Mouse (Mus musculus): Measurements from ENCODE around the gene Gm6793. TPM values are rescaled to one million over a fixed set of nuclear protein-coding genes. Genes with fewer than 3 reads are reported as not detected.

The Gm6793 gene
- polyA plus RNA-seq, 1 experiment from 2014 or later, result 1.2 TPM

DNA sequence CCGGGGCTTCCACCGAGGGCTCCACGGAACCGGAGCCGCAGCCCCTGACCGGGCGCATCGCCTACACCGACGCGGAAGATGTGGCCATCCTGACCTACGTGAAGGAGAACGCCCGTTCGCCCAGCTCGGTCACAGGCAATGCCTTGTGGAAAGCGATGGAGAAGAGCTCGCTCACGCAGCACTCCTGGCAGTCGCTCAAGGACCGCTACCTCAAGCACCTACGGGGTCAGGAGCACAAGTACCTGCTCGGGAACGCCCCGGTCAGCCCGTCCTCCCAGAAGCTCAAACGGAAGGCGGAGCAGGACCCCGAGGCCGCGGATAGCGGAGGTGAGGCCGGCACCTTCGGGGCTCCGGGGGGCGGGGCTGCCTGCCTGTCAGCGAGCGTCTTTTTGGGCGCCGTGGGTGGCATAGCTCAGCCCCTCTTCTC lies 3.0 kb downstream of the Gm6793 start:
- peaks cover 11% of the 10 kb centered on the region; the same call in 1 of the 2 replicates for H3K36me3 ChIP-seq
- peak overlapping the region; percentile 94 for H3K9ac ChIP-seq
- H3K27me3 ChIP-seq, result no peaks in the 10 kb centered on the region
- no peaks in the 10 kb centered on the region for H3K9me3 ChIP-seq (replicated peaks)
- H3K4me3 ChIP-seq, result peak overlapping the region; percentile 97
- WGBS, result under 1% methylated on average over 39 of the region's 40 CpGs
- H3K27ac ChIP-seq, result peak overlapping the region; percentile 86
- H3K4me1 ChIP-seq, result peaks cover 21% of the 10 kb centered on the region
- H3K4me2 ChIP-seq (replicated peaks), result peak overlapping the region; percentile 90
- peak; percentile 68 for ATAC-seq (ENCODE audit: low FRiP score)

DNA sequence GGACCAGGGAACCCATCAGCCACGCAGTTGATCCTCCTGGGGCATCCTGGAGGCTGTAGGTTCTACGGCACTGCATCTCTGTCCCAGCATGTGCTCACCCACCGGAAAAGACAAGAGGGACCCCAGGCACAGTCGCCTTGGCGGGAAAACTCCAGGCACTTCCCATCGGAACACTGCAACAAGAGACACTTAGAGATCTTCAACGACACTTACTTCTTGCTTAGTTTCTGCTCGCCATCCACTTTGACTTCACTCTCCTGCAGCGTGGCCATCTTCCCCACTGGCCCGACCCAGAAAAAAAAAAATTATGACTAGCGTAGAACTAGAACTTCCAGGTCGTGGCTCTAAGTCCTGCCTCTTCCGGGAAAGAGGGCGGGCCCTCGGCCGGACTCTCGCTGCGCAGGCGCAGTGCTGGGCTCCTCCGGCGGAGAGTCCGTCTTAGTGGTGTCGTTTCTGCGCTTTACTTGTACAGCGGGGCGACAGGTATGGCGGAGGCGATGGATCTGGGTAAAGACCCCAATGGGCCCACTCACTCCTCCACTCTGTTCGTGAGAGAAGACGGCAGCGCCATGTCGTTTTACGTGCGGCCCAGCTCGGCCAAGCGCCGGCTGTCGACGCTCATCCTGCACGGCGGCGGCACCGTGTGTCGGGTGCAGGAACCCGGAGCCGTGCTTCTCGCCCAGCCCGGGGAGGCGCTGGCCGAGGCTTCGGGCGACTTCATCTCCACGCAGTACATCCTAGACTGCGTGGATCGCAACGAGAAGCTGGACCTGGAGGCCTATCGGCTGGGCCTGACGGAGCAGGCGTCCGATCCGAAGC lies 3.6 kb downstream of the Gm6793 start, which contains the start of the genes Kars and Terf2ip:
Gene Kars (minus strand): TSS at position 327 of the 819 bp plus-strand sequence.
Gene Terf2ip (plus strand): TSS at position 402 of the 819 bp plus-strand sequence.
- ATAC-seq (ENCODE audit: low FRiP score), result peak; percentile 94
- Histone ChIP-seq H3K27ac (peak within 1 kb of the TSS; percentile 86), H3K9ac (peak within 1 kb of the TSS; percentile 94), H3K9me3 (replicated peaks) (no peaks in the 10 kb centered on the region), H3K4me1 (peaks cover 21% of the 10 kb centered on the region), H3K4me3 (peak within 1 kb of the TSS; percentile 97), H3K4me2 (replicated peaks) (peak within 1 kb of the TSS; percentile 90), H3K27me3 (no peaks in the 10 kb centered on the region), H3K36me3 (peaks cover 8% of the 10 kb centered on the region; the same call in 1 of the 2 replicates)
- under 1% methylated on average over 61 of the region's 61 CpGs for WGBS

DNA sequence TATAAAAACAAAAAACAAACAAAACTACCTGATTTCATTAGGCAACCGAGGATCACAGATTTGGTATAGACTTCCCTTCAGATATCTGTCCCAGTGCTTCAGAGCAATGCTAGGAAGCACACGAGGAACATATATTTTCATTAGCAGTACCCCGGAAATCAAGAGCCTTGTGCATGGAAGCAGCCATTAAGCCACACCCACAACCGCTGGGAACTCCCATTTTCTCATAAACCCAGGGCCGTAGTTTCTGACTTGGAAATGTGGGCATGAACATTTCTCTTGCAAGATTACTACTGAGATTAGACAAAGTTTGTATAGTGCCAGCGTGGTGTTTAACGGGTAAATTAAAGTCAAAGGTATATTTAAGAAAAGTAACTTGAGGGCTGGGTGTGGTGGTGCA lies 5.3 kb downstream of the Gm6793 start:
- 91% methylated on average over 7 of the region's 7 CpGs for WGBS
- Histone ChIP-seq H3K4me1 (peaks cover 21% of the 10 kb centered on the region), H3K9me3 (replicated peaks) (no peaks in the 10 kb centered on the region), H3K4me2 (replicated peaks) (no peak overlapping the region), H3K27ac (no peak overlapping the region), H3K36me3 (peaks cover 18% of the 10 kb centered on the region), H3K27me3 (no peaks in the 10 kb centered on the region), H3K4me3 (no peak overlapping the region), H3K9ac (no peak overlapping the region)
- ATAC-seq (ENCODE audit: low FRiP score), result no peak

DNA sequence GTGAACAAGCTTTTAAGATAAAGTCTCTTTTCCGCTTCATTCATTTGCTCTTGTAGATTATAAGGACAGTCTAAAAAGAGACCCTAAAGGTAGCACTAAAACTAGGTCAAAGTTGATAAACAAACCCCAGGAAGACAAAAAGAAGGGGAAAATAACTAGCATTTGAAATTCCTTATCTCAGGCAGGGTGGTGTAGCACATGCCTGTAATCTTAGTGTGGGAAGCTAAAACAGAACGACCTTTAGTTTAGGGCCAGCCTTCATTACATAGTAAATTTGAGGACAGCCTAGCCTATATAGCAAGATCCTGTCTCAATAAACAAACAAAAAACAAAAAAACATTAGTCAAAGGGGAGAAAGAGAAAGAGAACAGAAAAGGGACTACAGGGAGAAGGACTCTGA lies 7.2 kb downstream of the Gm6793 start:
- ATAC-seq (ENCODE audit: low FRiP score), result no peak
- H3K9me3 ChIP-seq (replicated peaks), result no peaks in the 10 kb centered on the region
- no peak overlapping the region for H3K9ac ChIP-seq
- WGBS, result 97% methylated on average over 2 of the region's 2 CpGs
- H3K36me3 ChIP-seq, result peaks cover 34% of the 10 kb centered on the region
- no peak overlapping the region for H3K4me2 ChIP-seq (replicated peaks)
- no peak overlapping the region for H3K27ac ChIP-seq
- H3K27me3 ChIP-seq, result no peaks in the 10 kb centered on the region
- peaks cover 14% of the 10 kb centered on the region for H3K4me1 ChIP-seq
- H3K4me3 ChIP-seq, result no peak overlapping the region

DNA sequence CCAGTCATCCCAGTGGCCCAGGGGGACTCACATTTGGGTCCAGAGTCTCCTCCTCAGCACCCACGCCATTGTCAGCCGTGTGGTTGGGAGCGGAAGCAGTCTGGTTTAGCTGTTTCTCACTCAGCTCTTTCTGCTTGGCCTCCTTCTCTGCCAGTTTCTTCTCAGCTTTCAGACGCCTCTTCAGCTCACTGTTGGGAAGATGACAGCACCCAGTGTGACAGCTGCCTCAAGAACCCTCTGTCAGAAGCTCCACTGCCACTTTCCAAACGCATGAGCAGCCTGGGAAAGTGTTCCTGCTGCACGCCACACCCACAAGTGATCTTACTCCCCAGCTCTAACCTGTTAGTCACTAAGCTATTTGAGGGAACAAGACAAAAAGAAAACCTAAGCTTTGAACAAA lies 9.2 kb downstream of the Gm6793 start:
- H3K4me1 ChIP-seq, result peaks cover 8% of the 10 kb centered on the region
- H3K27ac ChIP-seq, result no peak overlapping the region
- H3K27me3 ChIP-seq, result no peaks in the 10 kb centered on the region
- no peak overlapping the region for H3K4me3 ChIP-seq
- H3K36me3 ChIP-seq, result peaks cover 55% of the 10 kb centered on the region
- WGBS, result 92% methylated on average over 6 of the region's 6 CpGs
- H3K9ac ChIP-seq, result no peak overlapping the region
- H3K9me3 ChIP-seq (replicated peaks), result no peaks in the 10 kb centered on the region
- ATAC-seq (ENCODE audit: low FRiP score), result no peak
- H3K4me2 ChIP-seq (replicated peaks), result no peak overlapping the region

DNA sequence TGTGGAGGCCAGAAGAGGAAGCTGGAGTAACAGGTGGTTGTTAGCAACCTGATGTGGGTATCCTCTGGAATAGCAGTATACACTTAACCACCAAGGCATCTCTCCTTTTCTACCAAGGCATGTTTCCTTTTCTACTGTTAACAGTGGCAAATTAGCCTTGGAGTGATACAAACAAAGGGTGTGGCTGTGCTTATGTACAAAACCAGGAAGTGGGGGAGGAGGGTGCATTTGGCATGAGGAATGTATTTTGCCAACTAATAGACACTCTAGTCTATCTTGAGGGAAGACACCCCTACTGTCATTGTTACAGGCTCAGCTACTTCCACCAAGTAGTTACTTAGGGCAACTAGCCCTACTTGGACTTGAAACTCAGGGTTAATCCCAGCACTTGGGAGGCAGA lies 10.1 kb downstream of the Gm6793 start:
- H3K4me1 ChIP-seq, result no peaks in the 10 kb centered on the region
- no peak overlapping the region for H3K9ac ChIP-seq
- no peak overlapping the region for H3K4me3 ChIP-seq
- H3K36me3 ChIP-seq, result peaks cover 64% of the 10 kb centered on the region
- H3K27ac ChIP-seq, result no peak overlapping the region
- no peaks in the 10 kb centered on the region for H3K27me3 ChIP-seq
- no peak overlapping the region for H3K4me2 ChIP-seq (replicated peaks)
- ATAC-seq (ENCODE audit: low FRiP score), result no peak
- H3K9me3 ChIP-seq (replicated peaks), result no peaks in the 10 kb centered on the region

DNA sequence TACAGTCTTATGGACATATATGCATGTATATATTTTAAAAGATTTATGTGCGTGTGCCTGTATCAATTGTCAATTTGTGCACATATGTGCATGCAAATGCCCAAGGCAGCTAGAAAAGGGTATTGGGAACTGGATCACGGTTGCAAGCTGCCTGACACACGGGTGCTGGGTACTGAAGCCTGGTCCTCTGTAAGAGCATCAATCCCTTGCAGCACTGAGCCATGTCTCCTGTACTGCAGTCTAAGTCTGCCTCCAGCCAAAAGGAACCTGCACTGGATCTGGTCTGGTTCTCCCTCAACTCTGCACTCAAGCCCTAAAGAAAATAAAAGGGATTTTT lies 22.2 kb downstream of the Gm6793 start:
- Histone ChIP-seq H3K36me3 (peaks cover 62% of the 10 kb centered on the region), H3K4me1 (peaks cover 8% of the 10 kb centered on the region), H3K9me3 (replicated peaks) (no peaks in the 10 kb centered on the region), H3K9ac (no peak overlapping the region), H3K27ac (no peak overlapping the region), H3K27me3 (no peaks in the 10 kb centered on the region), H3K4me2 (replicated peaks) (peak overlapping the region; percentile 70; the same call in 1 of the 2 replicates), H3K4me3 (no peak overlapping the region)
- ATAC-seq (ENCODE audit: low FRiP score), result peak; percentile 35; the same call in 1 of the 2 replicates
- WGBS, result 81% methylated on average over 3 of the region's 3 CpGs

DNA sequence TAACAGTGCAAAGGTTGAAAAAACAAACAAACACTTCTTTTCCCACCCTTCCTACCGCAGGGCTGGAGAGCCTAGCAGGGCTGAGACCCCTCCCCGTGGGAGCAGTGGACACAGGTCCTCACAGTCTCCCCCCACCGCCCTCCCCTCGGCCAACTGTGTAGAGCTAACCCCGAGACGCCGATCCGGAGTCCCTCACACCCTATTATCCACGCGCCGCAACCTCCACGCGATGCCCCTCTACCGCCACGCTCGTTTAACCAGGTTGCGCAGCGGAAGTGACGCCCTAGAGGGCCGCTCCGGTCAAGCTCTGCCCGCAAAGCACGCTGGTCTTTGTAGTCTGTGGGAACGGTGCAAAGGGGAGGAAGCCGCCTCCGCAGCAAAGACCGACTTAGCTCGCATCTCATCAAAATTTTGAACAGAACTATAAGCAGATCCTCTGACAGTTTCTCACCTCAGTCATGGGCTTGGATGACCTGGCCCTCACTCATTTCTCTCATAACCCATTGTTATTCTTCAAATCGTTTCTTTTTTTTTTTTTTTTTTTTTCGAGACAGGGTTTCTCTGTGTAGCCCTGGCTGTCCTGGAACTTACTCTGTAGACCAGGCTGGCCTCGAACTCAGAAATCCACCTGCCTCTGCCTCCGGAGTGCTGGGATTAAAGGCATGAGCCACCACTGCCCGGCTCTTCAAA lies 22.7 kb downstream of the Gm6793 start, which contains the start of gene Adat1:
Gene Adat1 (minus strand): TSS at position 290 of the 690 bp plus-strand sequence.
- Histone ChIP-seq H3K9me3 (replicated peaks) (no peaks in the 10 kb centered on the region), H3K4me3 (peak within 1 kb of the TSS; percentile 75), H3K4me2 (replicated peaks) (peak within 1 kb of the TSS; percentile 70), H3K27me3 (no peaks in the 10 kb centered on the region), H3K36me3 (peaks cover 62% of the 10 kb centered on the region), H3K9ac (peak within 1 kb of the TSS; percentile 87), H3K4me1 (peaks cover 8% of the 10 kb centered on the region), H3K27ac (peak within 1 kb of the TSS; percentile 35; the same call in 1 of the 2 replicates)
- ATAC-seq (ENCODE audit: low FRiP score), result peak; percentile 96
- whole genome bisulfite sequencing, result 4% methylated on average over 32 of the region's 33 CpGs

DNA sequence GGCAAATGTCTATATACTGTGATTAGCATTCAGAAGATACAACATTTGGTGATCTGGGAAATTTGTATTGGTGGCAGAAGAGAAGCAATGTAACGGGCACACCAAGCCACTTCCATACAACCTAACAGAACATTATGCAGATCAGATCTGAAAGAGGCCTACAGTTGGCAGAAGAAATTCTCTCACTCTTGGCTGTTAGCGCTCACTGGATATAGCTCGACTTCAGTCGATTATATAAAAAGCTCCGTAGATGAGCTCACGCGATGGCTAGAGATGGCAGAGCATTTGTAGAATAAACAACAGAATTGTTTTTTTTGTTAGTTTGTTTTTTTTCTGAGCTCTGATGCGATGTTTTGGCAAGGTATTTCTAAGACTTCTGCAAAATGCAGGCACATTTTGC lies 23.6 kb downstream of the Gm6793 start:
- Histone ChIP-seq H3K4me3 (peak overlapping the region; percentile 75), H3K4me2 (replicated peaks) (peak overlapping the region; percentile 70), H3K9me3 (replicated peaks) (no peaks in the 10 kb centered on the region), H3K4me1 (peaks cover 8% of the 10 kb centered on the region), H3K27ac (no peak overlapping the region), H3K9ac (peak overlapping the region; percentile 87), H3K36me3 (peaks cover 59% of the 10 kb centered on the region), H3K27me3 (no peaks in the 10 kb centered on the region)
- 75% methylated on average over 8 of the region's 8 CpGs for WGBS
- no peak for ATAC-seq (ENCODE audit: low FRiP score)

DNA sequence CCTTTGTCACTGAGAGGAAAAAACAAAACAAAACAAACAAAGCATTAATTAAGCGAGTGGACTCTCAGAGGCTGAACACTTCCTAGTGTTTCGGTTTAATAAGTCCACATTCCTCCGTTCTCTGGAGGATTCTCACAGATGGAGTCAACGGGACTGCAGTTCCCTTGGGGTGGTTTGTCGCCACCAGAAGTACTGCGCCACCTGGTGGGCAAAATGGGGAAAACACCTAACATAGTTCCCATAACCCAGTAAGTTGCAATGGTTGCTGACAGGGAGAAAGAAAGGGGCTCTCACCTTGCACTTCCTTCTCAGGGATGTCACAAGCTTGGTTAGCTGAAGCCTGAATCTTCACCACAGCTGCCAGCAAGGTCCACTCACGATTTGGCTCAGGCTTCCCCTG lies 24.9 kb downstream of the Gm6793 start:
- H3K4me3 ChIP-seq, result no peak overlapping the region
- peaks cover 56% of the 10 kb centered on the region for H3K36me3 ChIP-seq
- 19% methylated on average over 7 of the region's 7 CpGs for WGBS
- no peak overlapping the region for H3K9ac ChIP-seq
- no peak for ATAC-seq (ENCODE audit: low FRiP score)
- H3K27ac ChIP-seq, result no peak overlapping the region
- H3K27me3 ChIP-seq, result no peaks in the 10 kb centered on the region
- H3K4me1 ChIP-seq, result peaks cover 8% of the 10 kb centered on the region
- no peaks in the 10 kb centered on the region for H3K9me3 ChIP-seq (replicated peaks)
- H3K4me2 ChIP-seq (replicated peaks), result no peak overlapping the region

DNA sequence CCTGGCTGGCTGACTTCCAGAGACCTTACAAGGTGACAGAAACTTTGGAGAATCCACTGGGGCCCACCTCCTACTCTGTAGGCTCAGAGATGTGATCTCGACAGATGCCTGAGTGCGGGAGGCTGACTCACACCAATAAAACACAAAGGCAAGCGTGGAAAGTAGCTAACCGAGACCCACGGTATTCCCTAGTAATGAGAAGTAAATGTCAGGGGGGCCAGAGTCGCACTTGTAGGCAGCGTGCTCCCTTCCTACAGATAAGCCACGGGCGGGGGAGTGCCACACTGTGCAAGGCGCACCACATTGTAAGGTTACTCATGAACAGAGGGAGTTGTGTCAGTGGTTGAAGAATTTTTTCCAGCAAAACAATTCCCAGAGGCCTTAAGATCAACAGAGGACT lies 30.3 kb downstream of the Gm6793 start:
- Histone ChIP-seq H3K4me1 (no peaks in the 10 kb centered on the region), H3K4me2 (replicated peaks) (no peak overlapping the region), H3K4me3 (no peak overlapping the region), H3K9me3 (replicated peaks) (no peaks in the 10 kb centered on the region), H3K9ac (no peak overlapping the region), H3K27me3 (no peaks in the 10 kb centered on the region), H3K27ac (no peak overlapping the region), H3K36me3 (peaks cover 65% of the 10 kb centered on the region)
- no peak for ATAC-seq (ENCODE audit: low FRiP score)
- WGBS, result 90% methylated on average over 10 of the region's 10 CpGs

DNA sequence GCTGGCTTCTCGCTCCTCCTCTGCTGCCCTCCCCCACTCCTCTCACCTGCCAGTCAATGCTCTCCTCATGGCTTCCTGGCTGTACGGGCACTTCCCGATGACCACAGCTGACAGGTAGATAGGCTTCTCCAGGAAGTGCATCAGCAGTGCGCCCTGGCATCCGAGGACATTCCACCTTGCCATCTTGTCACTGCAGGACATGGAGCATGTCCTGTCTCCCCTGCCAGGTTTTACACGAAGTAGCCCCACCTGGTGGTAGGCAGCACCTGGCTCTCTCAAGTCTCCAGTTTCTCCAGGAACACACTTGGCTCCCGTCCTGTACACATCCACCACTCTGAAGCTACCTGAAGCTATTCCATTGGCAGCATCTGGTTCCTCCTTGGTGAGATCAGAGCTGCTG lies 32.7 kb downstream of the Gm6793 start:
- Histone ChIP-seq H3K4me2 (replicated peaks) (no peak overlapping the region), H3K27ac (no peak overlapping the region), H3K9me3 (replicated peaks) (no peaks in the 10 kb centered on the region), H3K36me3 (peaks cover 56% of the 10 kb centered on the region), H3K9ac (no peak overlapping the region), H3K4me3 (no peak overlapping the region), H3K4me1 (no peaks in the 10 kb centered on the region), H3K27me3 (no peaks in the 10 kb centered on the region)
- WGBS, result 81% methylated on average over 7 of the region's 7 CpGs
- ATAC-seq (ENCODE audit: low FRiP score), result no peak

Data from hindbrain, embryonic 12.5 days (tissue).